Mouse (Mus musculus): Measurements from ENCODE around the gene Smarca2. TPM values are rescaled to one million over a fixed set of nuclear protein-coding genes. Genes with fewer than 3 reads are reported as not detected.

Smarca2 gene
- polyA plus RNA-seq, 1 experiment, result 145 TPM

- DNase-seq, result no peak
- Histone ChIP-seq H3K27me3 (ENCODE audit: control insufficient read depth, insufficient read depth, low read length) (no peaks in the 10 kb centered on the region), H3K4me3 (replicated peaks; ENCODE audit: insufficient read depth, low read depth, low read length) (no peak overlapping the region), H3K27ac (ENCODE audit: insufficient read depth, low read length) (no peak overlapping the region), H3K4me1 (ENCODE audit: control insufficient read depth, insufficient read depth, low read length) (no peaks in the 10 kb centered on the region; the same call in 1 of the 2 replicates)
- 92% methylated on average over 10 of the region's 10 CpGs for WGBS
- TF ChIP-seq POLR2A (IDR thresholded peaks at IDR 0.05; ENCODE audit: borderline replicate concordance, insufficient read depth, low read length), result no peak
- TF ChIP-seq CTCF (IDR thresholded peaks at IDR 0.05; ENCODE audit: borderline replicate concordance, insufficient read depth, low read depth, low read length), result no peak
These were observed 99.8 kb downstream of the Smarca2 start for GRCm38 (mm10) chr19:26704545-26705209.

GRCm38 (mm10) chr19:26706910-26707309, 102.1 kb downstream of the Smarca2 start:
- Histone ChIP-seq H3K27ac (ENCODE audit: insufficient read depth, low read length) (no peak overlapping the region), H3K4me3 (replicated peaks; ENCODE audit: insufficient read depth, low read depth, low read length) (no peak overlapping the region), H3K27me3 (ENCODE audit: control insufficient read depth, insufficient read depth, low read length) (no peaks in the 10 kb centered on the region), H3K4me1 (ENCODE audit: control insufficient read depth, insufficient read depth, low read length) (no peaks in the 10 kb centered on the region; the same call in 1 of the 2 replicates)
- no peak for DNase-seq
- TF ChIP-seq CTCF (IDR thresholded peaks at IDR 0.05; ENCODE audit: borderline replicate concordance, insufficient read depth, low read depth, low read length) (no peak), POLR2A (IDR thresholded peaks at IDR 0.05; ENCODE audit: borderline replicate concordance, insufficient read depth, low read length) (no peak)
- WGBS, result 27% methylated on average over 5 of the region's 5 CpGs

- 84% methylated on average over 12 of the region's 12 CpGs for WGBS
- Histone ChIP-seq H3K27ac (ENCODE audit: insufficient read depth, low read length) (no peak overlapping the region), H3K27me3 (ENCODE audit: control insufficient read depth, insufficient read depth, low read length) (no peaks in the 10 kb centered on the region), H3K4me3 (replicated peaks; ENCODE audit: insufficient read depth, low read depth, low read length) (no peak overlapping the region), H3K4me1 (ENCODE audit: control insufficient read depth, insufficient read depth, low read length) (no peaks in the 10 kb centered on the region; the same call in 1 of the 2 replicates)
- TF ChIP-seq CTCF (IDR thresholded peaks at IDR 0.05; ENCODE audit: borderline replicate concordance, insufficient read depth, low read depth, low read length) (no peak), POLR2A (IDR thresholded peaks at IDR 0.05; ENCODE audit: borderline replicate concordance, insufficient read depth, low read length) (no peak)
- no peak for DNase-seq
These were observed 104.2 kb downstream of the Smarca2 start for GRCm38 (mm10) chr19:26709095-26709494.

GRCm38 (mm10) chr19:26711268-26711667, 106.4 kb downstream of the Smarca2 start:
- H3K27ac ChIP-seq (ENCODE audit: insufficient read depth, low read length), result no peak overlapping the region
- H3K27me3 ChIP-seq (ENCODE audit: control insufficient read depth, insufficient read depth, low read length), result no peaks in the 10 kb centered on the region
- TF ChIP-seq POLR2A (IDR thresholded peaks at IDR 0.05; ENCODE audit: borderline replicate concordance, insufficient read depth, low read length) (no peak), CTCF (IDR thresholded peaks at IDR 0.05; ENCODE audit: borderline replicate concordance, insufficient read depth, low read depth, low read length) (peak; percentile 27; the same call in 1 of the 2 replicates)
- H3K4me3 ChIP-seq (replicated peaks; ENCODE audit: insufficient read depth, low read depth, low read length), result no peak overlapping the region
- no peak for DNase-seq
- H3K4me1 ChIP-seq (ENCODE audit: control insufficient read depth, insufficient read depth, low read length), result peaks cover 4% of the 10 kb centered on the region
- WGBS, result 36% methylated on average over 2 of the region's 2 CpGs

GRCm38 (mm10) chr19:26716217-26716616, 111.4 kb downstream of the Smarca2 start:
- Histone ChIP-seq H3K27me3 (ENCODE audit: control insufficient read depth, insufficient read depth, low read length) (no peaks in the 10 kb centered on the region), H3K4me1 (ENCODE audit: control insufficient read depth, insufficient read depth, low read length) (peaks cover 9% of the 10 kb centered on the region), H3K27ac (ENCODE audit: insufficient read depth, low read length) (no peak overlapping the region), H3K4me3 (replicated peaks; ENCODE audit: insufficient read depth, low read depth, low read length) (no peak overlapping the region)
- 41% methylated on average over 9 of the region's 9 CpGs for WGBS
- TF ChIP-seq CTCF (IDR thresholded peaks at IDR 0.05; ENCODE audit: borderline replicate concordance, insufficient read depth, low read depth, low read length) (no peak), POLR2A (IDR thresholded peaks at IDR 0.05; ENCODE audit: borderline replicate concordance, insufficient read depth, low read length) (no peak)
- DNase-seq, result peak in 1 of 2 experiments; percentile 46

GRCm38 (mm10) chr19:26718221-26718620, 113.4 kb downstream of the Smarca2 start:
- no peaks in the 10 kb centered on the region for H3K27me3 ChIP-seq (ENCODE audit: control insufficient read depth, insufficient read depth, low read length)
- peak; percentile 57; the same call in 1 of the 2 replicates for TF ChIP-seq CTCF (IDR thresholded peaks at IDR 0.05; ENCODE audit: borderline replicate concordance, insufficient read depth, low read depth, low read length)
- no peak for TF ChIP-seq POLR2A (IDR thresholded peaks at IDR 0.05; ENCODE audit: borderline replicate concordance, insufficient read depth, low read length)
- WGBS, result 2% methylated on average over 6 of the region's 6 CpGs
- no peak overlapping the region for H3K27ac ChIP-seq (ENCODE audit: insufficient read depth, low read length)
- H3K4me3 ChIP-seq (replicated peaks; ENCODE audit: insufficient read depth, low read depth, low read length), result no peak overlapping the region
- peak; percentile 80 to 86 for DNase-seq
- H3K4me1 ChIP-seq (ENCODE audit: control insufficient read depth, insufficient read depth, low read length), result peaks cover 15% of the 10 kb centered on the region

GRCm38 (mm10) chr19:26719161-26719560, 114.3 kb downstream of the Smarca2 start:
- WGBS, result 85% methylated on average over 7 of the region's 7 CpGs
- no peak overlapping the region for H3K4me3 ChIP-seq (replicated peaks; ENCODE audit: insufficient read depth, low read depth, low read length)
- TF ChIP-seq POLR2A (IDR thresholded peaks at IDR 0.05; ENCODE audit: borderline replicate concordance, insufficient read depth, low read length) (no peak), CTCF (IDR thresholded peaks at IDR 0.05; ENCODE audit: borderline replicate concordance, insufficient read depth, low read depth, low read length) (no peak)
- H3K27ac ChIP-seq (ENCODE audit: insufficient read depth, low read length), result no peak overlapping the region
- H3K4me1 ChIP-seq (ENCODE audit: control insufficient read depth, insufficient read depth, low read length), result peaks cover 22% of the 10 kb centered on the region
- H3K27me3 ChIP-seq (ENCODE audit: control insufficient read depth, insufficient read depth, low read length), result no peaks in the 10 kb centered on the region
- no peak for DNase-seq

- 8% methylated on average over 6 of the region's 6 CpGs for WGBS
- H3K4me3 ChIP-seq (replicated peaks; ENCODE audit: insufficient read depth, low read depth, low read length), result no peak overlapping the region
- peak overlapping the region; percentile 54 for H3K27ac ChIP-seq (ENCODE audit: insufficient read depth, low read length)
- TF ChIP-seq CTCF (IDR thresholded peaks at IDR 0.05; ENCODE audit: borderline replicate concordance, insufficient read depth, low read depth, low read length), result no peak
- no peak for TF ChIP-seq POLR2A (IDR thresholded peaks at IDR 0.05; ENCODE audit: borderline replicate concordance, insufficient read depth, low read length)
- no peaks in the 10 kb centered on the region for H3K27me3 ChIP-seq (ENCODE audit: control insufficient read depth, insufficient read depth, low read length)
- peaks cover 18% of the 10 kb centered on the region for H3K4me1 ChIP-seq (ENCODE audit: control insufficient read depth, insufficient read depth, low read length)
- DNase-seq, result peak in 1 of 2 experiments; percentile 69
These were observed 116.9 kb downstream of the Smarca2 start for GRCm38 (mm10) chr19:26721741-26722140.
